Mouse (Mus musculus): ENCODE results near the gene Tent2. TPM values are rescaled to one million over a fixed set of nuclear protein-coding genes. Genes with fewer than 3 reads are reported as not detected.

Gene Tent2
- polyA plus RNA-seq (2012; rRNA removed) = 9.0 and 15.7 TPM in 2 replicates

- Histone ChIP-seq H3K36me3 (ENCODE audit: control insufficient read depth, insufficient read depth, low read length) (no peaks in the 10 kb centered on the region), H3K27me3 (ENCODE audit: control insufficient read depth, insufficient read depth, low read length) (no peaks in the 10 kb centered on the region), H3K27ac (ENCODE audit: control insufficient read depth, insufficient read depth, low read depth, low read length) (peak within 1 kb of the TSS; percentile 95), H3K4me3 (ENCODE audit: control insufficient read depth, low read depth, low read length) (peak within 1 kb of the TSS; percentile 99), H3K4me1 (ENCODE audit: control insufficient read depth, insufficient read depth, low read length) (no peaks in the 10 kb centered on the region; the same call in 1 of the 2 replicates)
- TF ChIP-seq CTCF (IDR thresholded peaks at IDR 0.05; ENCODE audit: control insufficient read depth, insufficient read depth, insufficient replicate concordance, low read depth, low read length) = no peak
- peak; percentile 96 for TF ChIP-seq POLR2A (IDR thresholded peaks at IDR 0.05; ENCODE audit: control insufficient read depth, low read depth, low read length)
Observed at GRCm38 (mm10) chr13:93191831-93192645, at the start of gene Tent2. Gene Tent2, minus strand, starts transcription at chr13:93192385.

GRCm38 (mm10) chr13:93241180-93241579 is 49.0 kb upstream of the Tent2 start:
- no peaks in the 10 kb centered on the region for H3K4me1 ChIP-seq (ENCODE audit: control insufficient read depth, insufficient read depth, low read length)
- H3K27me3 ChIP-seq (ENCODE audit: control insufficient read depth, insufficient read depth, low read length) = no peaks in the 10 kb centered on the region
- no peaks in the 10 kb centered on the region for H3K36me3 ChIP-seq (ENCODE audit: control insufficient read depth, insufficient read depth, low read length)
- H3K27ac ChIP-seq (ENCODE audit: control insufficient read depth, insufficient read depth, low read depth, low read length) = no peak overlapping the region
- no peak overlapping the region for H3K4me3 ChIP-seq (ENCODE audit: control insufficient read depth, low read depth, low read length)
- TF ChIP-seq POLR2A (IDR thresholded peaks at IDR 0.05; ENCODE audit: control insufficient read depth, low read depth, low read length) (no peak), CTCF (IDR thresholded peaks at IDR 0.05; ENCODE audit: control insufficient read depth, insufficient read depth, insufficient replicate concordance, low read depth, low read length) (no peak)

- Histone ChIP-seq H3K4me3 (ENCODE audit: control insufficient read depth, low read depth, low read length) (no peak overlapping the region), H3K36me3 (ENCODE audit: control insufficient read depth, insufficient read depth, low read length) (no peaks in the 10 kb centered on the region), H3K27me3 (ENCODE audit: control insufficient read depth, insufficient read depth, low read length) (no peaks in the 10 kb centered on the region), H3K4me1 (ENCODE audit: control insufficient read depth, insufficient read depth, low read length) (no peaks in the 10 kb centered on the region), H3K27ac (ENCODE audit: control insufficient read depth, insufficient read depth, low read depth, low read length) (no peak overlapping the region)
- TF ChIP-seq POLR2A (IDR thresholded peaks at IDR 0.05; ENCODE audit: control insufficient read depth, low read depth, low read length) (no peak), CTCF (IDR thresholded peaks at IDR 0.05; ENCODE audit: control insufficient read depth, insufficient read depth, insufficient replicate concordance, low read depth, low read length) (no peak)
Observed at GRCm38 (mm10) chr13:93239561-93239960, 47.4 kb upstream of the Tent2 start.

GRCm38 (mm10) chr13:93239134-93239533 is 46.9 kb upstream of the Tent2 start:
- H3K27ac ChIP-seq (ENCODE audit: control insufficient read depth, insufficient read depth, low read depth, low read length) = no peak overlapping the region
- no peak overlapping the region for H3K4me3 ChIP-seq (ENCODE audit: control insufficient read depth, low read depth, low read length)
- H3K27me3 ChIP-seq (ENCODE audit: control insufficient read depth, insufficient read depth, low read length) = no peaks in the 10 kb centered on the region
- TF ChIP-seq POLR2A (IDR thresholded peaks at IDR 0.05; ENCODE audit: control insufficient read depth, low read depth, low read length) = no peak
- no peak for TF ChIP-seq CTCF (IDR thresholded peaks at IDR 0.05; ENCODE audit: control insufficient read depth, insufficient read depth, insufficient replicate concordance, low read depth, low read length)
- H3K36me3 ChIP-seq (ENCODE audit: control insufficient read depth, insufficient read depth, low read length) = no peaks in the 10 kb centered on the region
- H3K4me1 ChIP-seq (ENCODE audit: control insufficient read depth, insufficient read depth, low read length) = no peaks in the 10 kb centered on the region

GRCm38 (mm10) chr13:93237677-93238398 is 45.7 kb upstream of the Tent2 start:
- no peak overlapping the region for H3K27ac ChIP-seq (ENCODE audit: control insufficient read depth, insufficient read depth, low read depth, low read length)

GRCm38 (mm10) chr13:93234267-93235039 is 42.3 kb upstream of the Tent2 start:
- H3K27me3 ChIP-seq (ENCODE audit: control insufficient read depth, insufficient read depth, low read length) = no peaks in the 10 kb centered on the region

More at GRCm38 (mm10) chr13:93237677-93238398, 45.7 kb upstream of the Tent2 start:
- no peak for TF ChIP-seq CTCF (IDR thresholded peaks at IDR 0.05; ENCODE audit: control insufficient read depth, insufficient read depth, insufficient replicate concordance, low read depth, low read length)
- TF ChIP-seq POLR2A (IDR thresholded peaks at IDR 0.05; ENCODE audit: control insufficient read depth, low read depth, low read length) = no peak
- H3K27me3 ChIP-seq (ENCODE audit: control insufficient read depth, insufficient read depth, low read length) = no peaks in the 10 kb centered on the region
- no peak overlapping the region for H3K4me3 ChIP-seq (ENCODE audit: control insufficient read depth, low read depth, low read length)
- H3K4me1 ChIP-seq (ENCODE audit: control insufficient read depth, insufficient read depth, low read length) = no peaks in the 10 kb centered on the region
- no peaks in the 10 kb centered on the region for H3K36me3 ChIP-seq (ENCODE audit: control insufficient read depth, insufficient read depth, low read length)

More at GRCm38 (mm10) chr13:93234267-93235039, 42.3 kb upstream of the Tent2 start:
- Histone ChIP-seq H3K27ac (ENCODE audit: control insufficient read depth, insufficient read depth, low read depth, low read length) (no peak overlapping the region), H3K4me1 (ENCODE audit: control insufficient read depth, insufficient read depth, low read length) (no peaks in the 10 kb centered on the region), H3K4me3 (ENCODE audit: control insufficient read depth, low read depth, low read length) (no peak overlapping the region), H3K36me3 (ENCODE audit: control insufficient read depth, insufficient read depth, low read length) (no peaks in the 10 kb centered on the region)
- no peak for TF ChIP-seq POLR2A (IDR thresholded peaks at IDR 0.05; ENCODE audit: control insufficient read depth, low read depth, low read length)
- no peak for TF ChIP-seq CTCF (IDR thresholded peaks at IDR 0.05; ENCODE audit: control insufficient read depth, insufficient read depth, insufficient replicate concordance, low read depth, low read length)

Data from testis, adult 2 months (tissue).